Mouse (Mus musculus) olfactory bulb, adult 2 months (tissue): ENCODE measurements around the gene Ibsp.

Experiments
- CTCF ChIP-seq: fragments of 200-500 bp; IDR thresholded peaks from 2 replicates; pipeline ENCODE4 v1.5.1; 2012; ENCODE audit warnings: low read depth, mild to moderate bottlenecking, low read length, moderate library complexity; ENCODE audit not compliant: insufficient read depth
- POLR2A ChIP-seq: fragments of 200-500 bp; IDR thresholded peaks from 2 replicates; pipeline ENCODE4 v1.6.1; 2012; ENCODE audit warnings: mild to moderate bottlenecking, low read depth, low read length, moderate library complexity; ENCODE audit not compliant: insufficient read depth

DNA sequence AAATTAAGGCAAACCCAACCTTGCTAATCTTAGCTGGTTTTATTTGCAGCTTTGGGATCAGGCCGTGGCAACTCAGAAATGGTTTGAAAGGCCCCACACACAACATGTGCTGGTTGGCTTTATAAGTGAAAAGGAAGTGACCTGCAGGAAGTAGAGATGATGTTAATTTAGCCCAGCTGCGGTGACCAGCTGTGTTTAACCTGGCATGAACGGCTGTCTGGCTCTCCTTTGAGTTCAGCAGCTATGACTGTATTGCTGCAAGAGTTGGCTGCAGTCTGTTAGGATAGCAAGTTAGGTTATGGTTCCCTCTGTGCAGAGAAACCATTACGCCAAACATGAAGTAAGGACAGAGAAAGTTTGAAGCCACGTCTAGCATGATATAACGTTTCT is 46.3 kb downstream of the Ibsp start:
- TF ChIP-seq CTCF (no peak), POLR2A (no peak)
